Mouse (Mus musculus) right cerebral cortex, postnatal 36 days (tissue): ENCODE data around the gene Gm6763.
"Not testable (repeated sequence)": the region's sequence is repeated elsewhere in the genome, so short reads cannot be mapped to it uniquely, and the experiment has no call there.

ENCODE experiments used
- DNase-seq, 2 experiments: peaks; one replicate each; pipeline ENCODE4 v3.0.0; 2022; ENCODE audit warnings: low spot score in 2 of 2, mixed read lengths in 1 of 2

Gene Gm6763

DNA sequence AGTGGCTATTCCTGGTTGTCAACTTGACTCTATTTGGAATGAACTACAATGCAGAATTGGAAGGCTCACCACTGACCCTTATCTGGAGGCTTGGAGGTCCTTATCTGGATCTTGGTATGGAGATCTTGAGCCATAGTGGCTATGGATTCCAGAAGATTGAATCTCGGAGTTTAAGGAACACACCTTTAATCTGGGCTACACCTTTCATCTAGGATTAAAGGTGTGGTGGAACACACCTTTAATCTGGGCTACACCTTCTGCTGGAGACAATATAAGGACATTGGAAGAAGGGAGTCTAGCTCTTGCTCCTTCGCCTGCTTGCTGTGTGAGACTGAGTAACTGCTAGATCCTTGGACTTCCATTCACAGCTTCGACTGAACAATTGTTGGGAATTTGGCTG lies at the start of gene Gm6763:
Gene Gm6763, plus strand, starts transcription at position 301 of the 400 bp plus-strand sequence.
- DNase-seq = not testable (repeated sequence)

DNA sequence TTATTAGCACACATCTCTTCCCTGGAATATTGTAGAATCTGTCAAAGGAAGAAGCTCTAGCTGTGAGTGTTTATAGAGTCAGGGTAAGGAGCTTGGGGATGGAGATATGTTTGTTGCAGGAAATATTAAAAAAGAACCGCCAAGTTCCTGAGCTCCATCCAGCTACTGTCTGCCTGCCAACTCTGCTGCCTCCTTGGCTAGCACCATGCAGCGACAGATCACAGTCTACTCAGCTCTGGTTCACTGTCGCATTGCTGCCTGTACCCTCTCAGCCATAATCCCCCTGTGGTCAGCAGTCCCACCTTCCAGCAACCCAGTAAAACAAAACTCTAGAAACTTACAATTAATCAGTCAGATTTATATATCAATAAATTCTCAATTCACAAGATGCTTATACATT lies 41.3 kb upstream of the Gm6763 start:
- no peak for DNase-seq

DNA sequence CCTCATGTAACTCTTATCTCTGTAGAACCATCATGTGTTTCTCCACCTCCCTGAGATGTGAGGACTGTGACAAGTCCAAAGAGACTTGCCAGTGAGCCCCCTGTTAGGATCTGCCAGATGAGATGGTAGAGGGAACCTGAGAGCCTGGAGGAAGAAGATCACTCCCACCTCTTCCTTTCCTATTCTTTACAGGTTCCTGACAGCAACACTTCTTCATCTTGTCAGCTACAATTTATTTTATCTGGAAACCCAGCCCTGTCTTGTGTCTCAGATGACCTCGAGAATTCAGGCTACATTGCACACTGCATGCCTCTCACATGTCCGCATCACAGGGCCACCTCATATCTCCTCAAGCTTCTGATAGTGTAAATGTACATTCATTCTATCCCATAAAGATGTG lies 33.0 kb upstream of the Gm6763 start:
- no peak for DNase-seq

DNA sequence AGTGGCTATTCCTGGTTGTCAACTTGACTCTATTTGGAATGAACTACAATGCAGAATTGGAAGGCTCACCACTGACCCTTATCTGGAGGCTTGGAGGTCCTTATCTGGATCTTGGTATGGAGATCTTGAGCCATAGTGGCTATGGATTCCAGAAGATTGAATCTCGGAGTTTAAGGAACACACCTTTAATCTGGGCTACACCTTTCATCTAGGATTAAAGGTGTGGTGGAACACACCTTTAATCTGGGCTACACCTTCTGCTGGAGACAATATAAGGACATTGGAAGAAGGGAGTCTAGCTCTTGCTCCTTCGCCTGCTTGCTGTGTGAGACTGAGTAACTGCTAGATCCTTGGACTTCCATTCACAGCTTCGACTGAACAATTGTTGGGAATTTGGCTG lies 8.6 kb upstream of the Gm6763 start, which contains the start of gene Gm21293:
Gene Gm21293, plus strand, starts transcription at position 301 of the 400 bp plus-strand sequence.
- not testable (repeated sequence) for DNase-seq

DNA sequence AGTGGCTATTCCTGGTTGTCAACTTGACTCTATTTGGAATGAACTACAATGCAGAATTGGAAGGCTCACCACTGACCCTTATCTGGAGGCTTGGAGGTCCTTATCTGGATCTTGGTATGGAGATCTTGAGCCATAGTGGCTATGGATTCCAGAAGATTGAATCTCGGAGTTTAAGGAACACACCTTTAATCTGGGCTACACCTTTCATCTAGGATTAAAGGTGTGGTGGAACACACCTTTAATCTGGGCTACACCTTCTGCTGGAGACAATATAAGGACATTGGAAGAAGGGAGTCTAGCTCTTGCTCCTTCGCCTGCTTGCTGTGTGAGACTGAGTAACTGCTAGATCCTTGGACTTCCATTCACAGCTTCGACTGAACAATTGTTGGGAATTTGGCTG lies 8.4 kb downstream of the Gm6763 start, which contains the start of gene Gm8764:
Gene Gm8764, plus strand, starts transcription at position 301 of the 400 bp plus-strand sequence.
- not testable (repeated sequence) for DNase-seq

DNA sequence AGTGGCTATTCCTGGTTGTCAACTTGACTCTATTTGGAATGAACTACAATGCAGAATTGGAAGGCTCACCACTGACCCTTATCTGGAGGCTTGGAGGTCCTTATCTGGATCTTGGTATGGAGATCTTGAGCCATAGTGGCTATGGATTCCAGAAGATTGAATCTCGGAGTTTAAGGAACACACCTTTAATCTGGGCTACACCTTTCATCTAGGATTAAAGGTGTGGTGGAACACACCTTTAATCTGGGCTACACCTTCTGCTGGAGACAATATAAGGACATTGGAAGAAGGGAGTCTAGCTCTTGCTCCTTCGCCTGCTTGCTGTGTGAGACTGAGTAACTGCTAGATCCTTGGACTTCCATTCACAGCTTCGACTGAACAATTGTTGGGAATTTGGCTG lies 16.9 kb downstream of the Gm6763 start, which contains the start of gene Gm21304:
Gene Gm21304, plus strand, starts transcription at position 301 of the 400 bp plus-strand sequence.
- not testable (repeated sequence) for DNase-seq

DNA sequence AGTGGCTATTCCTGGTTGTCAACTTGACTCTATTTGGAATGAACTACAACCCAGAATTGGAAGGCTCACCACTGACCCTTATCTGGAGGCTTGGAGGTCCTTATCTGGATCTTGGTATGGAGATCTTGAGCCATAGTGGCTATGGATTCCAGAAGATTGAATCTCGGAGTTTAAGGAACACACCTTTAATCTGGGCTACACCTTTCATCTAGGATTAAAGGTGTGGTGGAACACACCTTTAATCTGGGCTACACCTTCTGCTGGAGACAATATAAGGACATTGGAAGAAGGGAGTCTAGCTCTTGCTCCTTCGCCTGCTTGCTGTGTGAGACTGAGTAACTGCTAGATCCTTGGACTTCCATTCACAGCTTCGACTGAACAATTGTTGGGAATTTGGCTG lies 25.4 kb downstream of the Gm6763 start, which contains the start of gene Gm21312:
Gene Gm21312, plus strand, starts transcription at position 301 of the 400 bp plus-strand sequence.
- not testable (repeated sequence) for DNase-seq

DNA sequence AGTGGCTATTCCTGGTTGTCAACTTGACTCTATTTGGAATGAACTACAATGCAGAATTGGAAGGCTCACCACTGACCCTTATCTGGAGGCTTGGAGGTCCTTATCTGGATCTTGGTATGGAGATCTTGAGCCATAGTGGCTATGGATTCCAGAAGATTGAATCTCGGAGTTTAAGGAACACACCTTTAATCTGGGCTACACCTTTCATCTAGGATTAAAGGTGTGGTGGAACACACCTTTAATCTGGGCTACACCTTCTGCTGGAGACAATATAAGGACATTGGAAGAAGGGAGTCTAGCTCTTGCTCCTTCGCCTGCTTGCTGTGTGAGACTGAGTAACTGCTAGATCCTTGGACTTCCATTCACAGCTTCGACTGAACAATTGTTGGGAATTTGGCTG lies 33.9 kb downstream of the Gm6763 start, which contains the start of gene Gm20765:
Gene Gm20765, plus strand, starts transcription at position 301 of the 400 bp plus-strand sequence.
- DNase-seq = not testable (repeated sequence)

DNA sequence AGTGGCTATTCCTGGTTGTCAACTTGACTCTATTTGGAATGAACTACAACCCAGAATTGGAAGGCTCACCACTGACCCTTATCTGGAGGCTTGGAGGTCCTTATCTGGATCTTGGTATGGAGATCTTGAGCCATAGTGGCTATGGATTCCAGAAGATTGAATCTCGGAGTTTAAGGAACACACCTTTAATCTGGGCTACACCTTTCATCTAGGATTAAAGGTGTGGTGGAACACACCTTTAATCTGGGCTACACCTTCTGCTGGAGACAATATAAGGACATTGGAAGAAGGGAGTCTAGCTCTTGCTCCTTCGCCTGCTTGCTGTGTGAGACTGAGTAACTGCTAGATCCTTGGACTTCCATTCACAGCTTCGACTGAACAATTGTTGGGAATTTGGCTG lies 42.4 kb downstream of the Gm6763 start, which contains the start of gene Gm4340:
Gene Gm4340, plus strand, starts transcription at position 301 of the 400 bp plus-strand sequence.
- not testable (repeated sequence) for DNase-seq
